Mouse (Mus musculus) heart, embryonic 15.5 days (tissue): ENCODE data around the gene Tac2. TPM values are rescaled to one million over a fixed set of nuclear protein-coding genes. Genes with fewer than 3 reads are reported as not detected.
"Not testable (repeated sequence)": the region's sequence is repeated elsewhere in the genome, so short reads cannot be mapped to it uniquely, and the experiment has no call there.

ENCODE experiments used
- ATAC-seq: fragments of 200-750 bp; cut with Nextera tagmentation; replicated peaks from 2 replicates; pipeline ENCODE4 v1.8.0; 2017; ENCODE audit warnings: low read depth, moderate TSS enrichment; ENCODE audit not compliant: insufficient number of reproducible peaks, insufficient read depth, low FRiP score
- H3K27ac ChIP-seq: fragments of 300-500 bp; sonication (generic); 2 replicates; pipeline ENCODE4 v1.5.1; 2015; ENCODE audit warnings: mild to moderate bottlenecking, inconsistent platforms
- H3K27me3 ChIP-seq: fragments of 300-500 bp; sonication (generic); 2 replicates; pipeline ENCODE4 v1.6.1; 2015; ENCODE audit warnings: inconsistent platforms
- H3K36me3 ChIP-seq: fragments of 300-500 bp; sonication (generic); 2 replicates; pipeline ENCODE4 v1.6.1; 2015; ENCODE audit warnings: mild to moderate bottlenecking, inconsistent platforms
- H3K4me1 ChIP-seq: fragments of 300-500 bp; sonication (generic); replicated peaks from 2 replicates; pipeline ENCODE4 v1.6.1; 2015; ENCODE audit warnings: inconsistent platforms
- H3K4me2 ChIP-seq: fragments of 300-500 bp; sonication (generic); 2 replicates; pipeline ENCODE4 v1.6.1; 2015; ENCODE audit warnings: inconsistent platforms, mild to moderate bottlenecking, moderate library complexity
- H3K4me3 ChIP-seq: fragments of 300-500 bp; sonication (generic); 2 replicates; pipeline ENCODE4 v1.5.1; 2015; ENCODE audit warnings: mild to moderate bottlenecking, inconsistent platforms
- H3K9ac ChIP-seq: fragments of 300-500 bp; sonication (generic); 2 replicates; pipeline ENCODE4 v1.6.1; 2015; ENCODE audit warnings: mild to moderate bottlenecking, inconsistent platforms
- H3K9me3 ChIP-seq: fragments of 300-500 bp; sonication (generic); replicated peaks from 2 replicates; pipeline ENCODE4 v1.6.1; 2016; ENCODE audit warnings: inconsistent platforms
- WGBS: fragments of 180-500 bp; shearing (Covaris S2); methylation state at CpG from one replicate; pipeline ENCODE4 v1.1.7; 2015; ENCODE audit warnings: mixed read lengths; 5-methylcytosine and 5-hydroxymethylcytosine counted together
- polyA plus RNA-seq: library from polyadenylated mRNA; unstranded; fragments of >200 nt; fragmentation: Nextera tagmentation; extraction: Ambion mirVana; gene quantifications from 2 replicates; pipeline ENCODE4 v1.2.1, GENCODE M21; 2015

Gene Tac2
- polyA plus RNA-seq, 1 experiment from 2014 or later = 0.64 TPM

DNA sequence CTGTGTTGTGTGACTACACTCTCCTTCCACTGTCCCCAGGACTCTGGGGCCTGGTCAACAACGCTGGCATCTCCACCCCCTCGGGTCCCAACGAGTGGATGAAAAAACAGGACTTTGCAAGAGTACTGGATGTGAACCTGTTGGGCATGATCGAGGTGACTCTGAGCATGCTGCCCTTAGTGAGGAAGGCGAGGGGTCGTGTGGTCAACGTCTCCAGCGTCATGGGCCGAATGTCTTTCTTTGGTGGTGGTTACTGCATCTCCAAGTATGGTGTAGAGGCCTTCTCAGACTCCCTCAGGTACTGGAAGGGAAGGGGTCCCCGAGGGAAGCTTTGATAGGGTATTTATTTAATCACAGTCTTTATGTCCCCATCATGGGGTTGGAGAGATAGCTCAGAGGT is 38.6 kb downstream of the Tac2 start:
- H3K9me3 ChIP-seq, H3K27me3 ChIP-seq, H3K4me2 ChIP-seq, ATAC-seq, H3K36me3 ChIP-seq, H3K4me3 ChIP-seq, H3K27ac ChIP-seq, H3K9ac ChIP-seq, H3K4me1 ChIP-seq: not testable (repeated sequence)
- WGBS = 76% methylated on average over 10 of the region's 10 CpGs

- Histone ChIP-seq H3K27me3 (no peaks in the 10 kb centered on the region), H3K27ac (no peak overlapping the region), H3K36me3 (no peaks in the 10 kb centered on the region), H3K9ac (no peak overlapping the region), H3K4me3 (no peak overlapping the region), H3K4me2 (no peak overlapping the region), H3K9me3 (no peaks in the 10 kb centered on the region), H3K4me1 (no peaks in the 10 kb centered on the region)
- WGBS = 62% methylated on average over 12 of the region's 12 CpGs
- ATAC-seq = no peak
Measured at GRCm38 (mm10) chr10:127763914-127764680, 39.8 kb downstream of the Tac2 start.

DNA sequence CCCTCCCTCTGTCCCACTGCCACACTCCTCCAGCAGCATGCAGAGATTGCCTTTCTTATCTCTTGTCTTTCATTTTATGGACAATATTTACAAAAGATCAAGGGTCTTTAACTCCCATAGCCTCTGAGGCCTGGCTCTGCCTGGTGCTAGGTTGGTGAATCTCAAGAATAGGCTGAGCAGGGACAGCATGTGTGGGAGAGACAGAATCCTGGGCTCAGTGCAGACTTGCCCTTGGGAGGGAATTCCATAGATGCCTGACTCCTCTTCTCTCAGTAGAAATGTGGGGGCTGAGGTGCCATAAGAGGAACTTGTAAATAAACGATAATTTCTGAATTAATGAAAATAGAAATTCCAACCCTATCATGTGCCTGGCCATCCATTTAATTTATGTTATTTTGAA is 42.3 kb downstream of the Tac2 start:
- no peak overlapping the region for H3K4me2 ChIP-seq
- WGBS = 63% methylated on average over 1 of the region's 1 CpGs

GRCm38 (mm10) chr10:127776011-127776410 is 51.7 kb downstream of the Tac2 start, which contains the start of gene Rdh9:
TSS of gene Rdh9 (plus strand) at chr10:127776386.
- 64% methylated on average over 2 of the region's 2 CpGs for WGBS
- H3K9ac ChIP-seq = no peak within 1 kb of the TSS
- no peaks in the 10 kb centered on the region for H3K36me3 ChIP-seq
- no peaks in the 10 kb centered on the region for H3K4me1 ChIP-seq
- no peak within 1 kb of the TSS for H3K4me2 ChIP-seq
- H3K4me3 ChIP-seq = no peak within 1 kb of the TSS
- H3K27me3 ChIP-seq = no peaks in the 10 kb centered on the region
- no peak for ATAC-seq
- H3K27ac ChIP-seq = no peak within 1 kb of the TSS
- H3K9me3 ChIP-seq = no peaks in the 10 kb centered on the region

More for the DNA sequence above, 42.3 kb downstream of the Tac2 start:
- H3K27ac ChIP-seq = no peak overlapping the region
- H3K4me3 ChIP-seq = no peak overlapping the region
- no peaks in the 10 kb centered on the region for H3K9me3 ChIP-seq
- no peaks in the 10 kb centered on the region for H3K27me3 ChIP-seq
- no peak overlapping the region for H3K9ac ChIP-seq
- no peaks in the 10 kb centered on the region for H3K4me1 ChIP-seq
- no peaks in the 10 kb centered on the region for H3K36me3 ChIP-seq
- ATAC-seq = no peak

Other genes starting within 250 kb of the Tac2 start
- gene Stac3, start 222.8 kb upstream of the Tac2 start, polyA plus RNA-seq = 0.62 and 1.1 TPM in 2 replicates
- 49.7 and 53.6 TPM in 2 replicates for gene Ndufa4l2, start 209.5 kb upstream of the Tac2 start, polyA plus RNA-seq
- 89.8 and 106 TPM in 2 replicates for gene Shmt2, start 202.0 kb upstream of the Tac2 start, polyA plus RNA-seq
- gene Nxph4, start 189.9 kb upstream of the Tac2 start, polyA plus RNA-seq = 1.2 and 2.9 TPM in 2 replicates
- gene Lrp1, start 103.3 kb upstream of the Tac2 start, polyA plus RNA-seq = 31.2 and 43.1 TPM in 2 replicates
- 26.2 and 33.5 TPM in 2 replicates for gene Stat6, start 81.5 kb upstream of the Tac2 start, polyA plus RNA-seq
- gene Nemp1, start 57.6 kb upstream of the Tac2 start, polyA plus RNA-seq = 7.8 and 8.9 TPM in 2 replicates
- 10.9 and 14.9 TPM in 2 replicates for gene Nab2, start 55.9 kb upstream of the Tac2 start, polyA plus RNA-seq
- gene Myo1a, start 19.3 kb upstream of the Tac2 start, polyA plus RNA-seq = 0.25 and 0.29 TPM in 2 replicates
- gene Zbtb39, start 15.1 kb downstream of the Tac2 start, polyA plus RNA-seq = 1.6 TPM in 2 replicates
- gene Gpr182, start 27.3 kb downstream of the Tac2 start, polyA plus RNA-seq = 14.1 and 16.3 TPM in 2 replicates
- gene Rdh1, start 35.2 kb downstream of the Tac2 start, polyA plus RNA-seq = 0.03 and 0.05 TPM in 2 replicates
- 0.10 TPM in 1 of 2 replicates, not detected in the other for gene Rdh16f1, start 35.3 kb downstream of the Tac2 start, polyA plus RNA-seq
- 0.11 TPM in 1 of 2 replicates, not detected in the other for gene Rdh9, start 51.9 kb downstream of the Tac2 start, polyA plus RNA-seq
- gene Rdh16, start 76.7 kb downstream of the Tac2 start, polyA plus RNA-seq = not detected in 2 replicates
- not detected in 2 replicates for gene Rdh19, start 125.5 kb downstream of the Tac2 start, polyA plus RNA-seq
- not detected in 2 replicates for gene Rdh16f2, start 142.0 kb downstream of the Tac2 start, polyA plus RNA-seq
- gene Rdh7, start 164.3 kb downstream of the Tac2 start, polyA plus RNA-seq = 0.11 TPM in 1 of 2 replicates, not detected in the other
- gene Sdr9c7, start 174.0 kb downstream of the Tac2 start, polyA plus RNA-seq = not detected in 2 replicates